Mouse (Mus musculus): ENCODE measurements around the gene Plppr3.

DNA sequence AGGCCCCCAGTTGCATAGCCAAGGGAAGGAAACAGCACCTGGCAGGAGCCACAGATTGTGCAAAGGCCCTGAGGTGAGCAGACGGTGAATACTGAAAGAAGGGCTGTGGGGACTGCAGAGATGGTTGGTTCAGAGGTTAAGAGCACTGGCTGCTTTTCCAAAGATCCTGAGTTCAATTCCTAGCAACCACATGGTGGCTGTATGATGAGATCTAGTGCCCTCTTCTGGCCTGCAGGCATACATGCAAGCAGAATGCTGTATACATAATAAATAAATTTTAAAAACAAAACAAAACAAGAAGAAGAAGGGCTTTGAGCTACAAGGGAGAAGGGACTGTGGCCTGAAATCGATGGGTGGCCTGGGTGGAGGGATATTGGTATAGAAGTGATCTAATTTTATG lies 57.3 kb downstream of the Plppr3 start:
- TF ChIP-seq ZNF384 (IDR thresholded peaks at IDR 0.05; ENCODE audit: low read depth, low read length) (no peak), CHD2 (IDR thresholded peaks at IDR 0.05; ENCODE audit: low read depth, low read length) (no peak), ZC3H11A (IDR thresholded peaks at IDR 0.05; ENCODE audit: borderline replicate concordance, low read depth, low read length) (no peak)
